Mouse (Mus musculus) neural tube, embryonic 14.5 days (tissue): ENCODE results near the gene Arl5a. TPM values are rescaled to one million over a fixed set of nuclear protein-coding genes. Genes with fewer than 3 reads are reported as not detected.

Experiments
- ATAC-seq: fragments of 200-750 bp; cut with Nextera tagmentation; 2 replicates; pipeline ENCODE4 v1.8.0; 2017; ENCODE audit warnings: low read depth, mild to moderate bottlenecking, moderate TSS enrichment, moderate library complexity
- H3K27ac ChIP-seq: fragments of 300-500 bp; sonication (generic); 2 replicates; pipeline ENCODE4 v1.5.1; 2014; ENCODE audit warnings: low read depth, mild to moderate bottlenecking, control low read depth, low read length, moderate library complexity, mixed read lengths
- H3K27me3 ChIP-seq: fragments of 300-500 bp; sonication (generic); 2 replicates; pipeline ENCODE4 v1.6.1; 2014; ENCODE audit warnings: low read length; ENCODE audit not compliant: control insufficient read depth, insufficient read depth
- H3K36me3 ChIP-seq: fragments of 300-500 bp; sonication (generic); 2 replicates; pipeline ENCODE4 v1.6.1; 2014; ENCODE audit warnings: low read length, mixed read lengths; ENCODE audit not compliant: control insufficient read depth, insufficient read depth
- H3K4me1 ChIP-seq: fragments of 300-500 bp; sonication (generic); 2 replicates; pipeline ENCODE4 v1.6.1; 2014; ENCODE audit warnings: low read length; ENCODE audit not compliant: control insufficient read depth, insufficient read depth
- H3K4me2 ChIP-seq: fragments of 300-500 bp; sonication (generic); 2 replicates; pipeline ENCODE4 v1.6.1; 2014; ENCODE audit warnings: mild to moderate bottlenecking, low read depth, low read length, control low read depth
- H3K4me3 ChIP-seq: fragments of 300-500 bp; sonication (generic); 2 replicates; pipeline ENCODE4 v1.5.1; 2014; ENCODE audit warnings: low read depth, low read length, control low read depth, mixed read lengths
- H3K9ac ChIP-seq: fragments of 300-500 bp; sonication (generic); replicated peaks from 2 replicates; pipeline ENCODE4 v1.6.1; 2014; ENCODE audit warnings: low read depth, mild to moderate bottlenecking, control low read depth, low read length, mixed read lengths
- H3K9me3 ChIP-seq: fragments of 300-500 bp; sonication (generic); 2 replicates; pipeline ENCODE4 v1.6.1; 2016; ENCODE audit warnings: low read length; ENCODE audit not compliant: control insufficient read depth
- WGBS: fragments of 180-500 bp; shearing (Covaris S2); extraction: QIAGEN DNeasy Blood & Tissue Kit; methylation state at CpG from one replicate; pipeline ENCODE4 v1.1.7; 2014; 5-methylcytosine and 5-hydroxymethylcytosine counted together
- polyA plus RNA-seq: library from polyadenylated mRNA; unstranded; fragments of >200 nt; fragmentation: Nextera tagmentation; extraction: Ambion mirVana; gene quantifications from 2 replicates; pipeline ENCODE4 v1.2.1, GENCODE M21; 2014

Gene Arl5a
- polyA plus RNA-seq, 1 experiment from 2014 or later: 61.2 TPM

DNA sequence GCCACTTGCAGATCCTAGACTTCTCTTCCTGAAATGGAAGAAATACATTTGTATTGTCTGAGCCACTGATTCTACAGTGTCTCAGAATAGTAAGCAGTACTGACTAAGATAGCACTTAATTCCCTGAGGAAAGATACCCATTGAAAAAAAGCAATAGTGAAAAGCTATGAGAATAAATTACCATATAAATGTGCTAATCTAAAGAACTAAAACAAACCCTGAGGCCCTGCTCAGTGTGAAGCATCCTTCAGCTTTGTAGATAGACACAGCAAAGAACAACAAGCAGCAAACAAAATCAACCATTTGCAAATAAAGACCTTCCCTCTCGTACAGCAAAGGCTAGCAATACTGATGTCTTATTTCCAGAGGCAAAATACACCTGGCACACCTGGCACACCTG, 65.0 kb downstream of the Arl5a start:
- no peak overlapping the region for H3K9ac ChIP-seq
- H3K4me1 ChIP-seq: no peaks in the 10 kb centered on the region
- ATAC-seq: peak; percentile 87
- H3K27ac ChIP-seq: peak overlapping the region; percentile 8; the same call in 1 of the 2 replicates
- H3K9me3 ChIP-seq: no peaks in the 10 kb centered on the region
- no peaks in the 10 kb centered on the region for H3K36me3 ChIP-seq
- no peaks in the 10 kb centered on the region for H3K27me3 ChIP-seq
- no peak overlapping the region for H3K4me2 ChIP-seq
- WGBS: 38% methylated on average over 1 of the region's 1 CpGs
- no peak overlapping the region for H3K4me3 ChIP-seq

- Histone ChIP-seq H3K4me3 (no peak overlapping the region), H3K9ac (no peak overlapping the region), H3K4me2 (no peak overlapping the region), H3K27me3 (no peaks in the 10 kb centered on the region), H3K9me3 (no peaks in the 10 kb centered on the region), H3K4me1 (no peaks in the 10 kb centered on the region), H3K27ac (no peak overlapping the region), H3K36me3 (no peaks in the 10 kb centered on the region)
- 83% methylated on average over 5 of the region's 5 CpGs for WGBS
- no peak for ATAC-seq
Measured at GRCm38 (mm10) chr2:52358156-52358555, 66.5 kb downstream of the Arl5a start.

GRCm38 (mm10) chr2:52351029-52351428, 73.7 kb downstream of the Arl5a start:
- no peak overlapping the region for H3K9ac ChIP-seq
- H3K9me3 ChIP-seq: no peaks in the 10 kb centered on the region
- no peaks in the 10 kb centered on the region for H3K36me3 ChIP-seq
- H3K4me1 ChIP-seq: no peaks in the 10 kb centered on the region
- H3K27ac ChIP-seq: no peak overlapping the region
- 97% methylated on average over 1 of the region's 1 CpGs for WGBS
- no peaks in the 10 kb centered on the region for H3K27me3 ChIP-seq
- no peak overlapping the region for H3K4me3 ChIP-seq
- no peak overlapping the region for H3K4me2 ChIP-seq
- ATAC-seq: no peak

Other genes starting within 250 kb of the Arl5a start
- gene Neb, start 46.4 kb downstream of the Arl5a start, polyA plus RNA-seq: 1.0 and 1.9 TPM in 2 replicates